Mouse (Mus musculus) T-helper 2 cell (primary cell): Measurements from ENCODE around the gene Lrrtm3.

Experiments
- in situ Hi-C: fragments of 300-600 bp; cut with MboI, MseI; formaldehyde crosslinking; loops from one replicate; pipeline ENCODE4 v1.15.1; 2025; ENCODE audit warnings: high pct_unique_total_duplicates

Gene Lrrtm3

GRCm38 (mm10) chr10:64041892-64042291 lies 48.2 kb downstream of the Lrrtm3 start:
- in situ Hi-C loops, result loop anchor here (25.0 kb wide), 1 partner anchor 2005 kb away; no protein-coding TSS in a partner anchor

GRCm38 (mm10) chr10:64041218-64041617 lies 48.9 kb downstream of the Lrrtm3 start:
- in situ Hi-C loops, result loop anchor here (25.0 kb wide), 1 partner anchor 2004 kb away; no protein-coding TSS in a partner anchor

- in situ Hi-C loops, result loop anchor here (25.0 kb wide), 1 partner anchor 2003 kb away; no protein-coding TSS in a partner anchor
Observed at GRCm38 (mm10) chr10:64039760-64040535, 50.1 kb downstream of the Lrrtm3 start.

- in situ Hi-C loops, result loop anchor here (25.0 kb wide), 1 partner anchor 1994 kb away; no protein-coding TSS in a partner anchor
Observed at GRCm38 (mm10) chr10:64030901-64031300, 59.2 kb downstream of the Lrrtm3 start.

DNA sequence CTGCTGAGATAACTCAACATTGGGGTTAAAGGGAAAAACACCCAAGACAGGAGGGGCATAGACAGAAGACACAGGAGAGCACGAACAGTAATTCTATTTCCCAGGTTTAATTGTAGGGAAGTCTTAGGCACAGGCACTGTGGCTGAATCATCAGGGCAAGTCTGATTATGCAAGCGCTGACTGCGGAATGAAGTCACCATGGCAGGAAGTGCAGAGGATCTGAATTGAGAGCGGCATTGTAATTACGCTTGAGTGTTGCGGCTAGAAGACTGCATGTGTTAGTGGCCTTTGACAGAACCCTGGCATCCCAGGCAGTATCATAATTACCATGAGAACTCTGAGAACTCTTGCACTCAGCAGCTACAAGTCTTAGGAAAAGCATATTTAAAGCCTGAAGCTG lies 66.7 kb downstream of the Lrrtm3 start:
- in situ Hi-C loops, result no loop called here

- in situ Hi-C loops, result no loop called here
Observed at GRCm38 (mm10) chr10:64020347-64020746, 69.7 kb downstream of the Lrrtm3 start.

GRCm38 (mm10) chr10:64001996-64002395 lies 88.1 kb downstream of the Lrrtm3 start:
- in situ Hi-C loops, result no loop called here

DNA sequence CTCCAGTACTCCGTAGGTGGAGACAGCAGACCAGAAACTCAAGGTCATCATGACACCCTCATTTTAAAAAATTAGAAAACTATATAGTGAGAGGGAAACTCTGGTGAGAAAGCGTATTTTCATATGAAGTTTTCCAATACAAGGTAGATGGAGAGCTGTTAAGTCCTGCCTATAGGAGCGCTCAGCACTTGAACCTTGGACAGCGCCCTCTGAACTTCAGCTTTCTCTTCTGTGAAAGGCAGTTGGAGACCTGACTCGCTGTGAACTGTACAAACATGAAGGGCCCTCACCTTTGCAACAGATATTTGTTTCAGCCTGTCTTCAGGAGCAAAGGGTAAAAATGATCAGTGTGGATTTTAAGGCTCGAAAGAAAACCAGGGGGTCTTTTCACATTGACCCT lies 88.5 kb downstream of the Lrrtm3 start:
- in situ Hi-C loops, result no loop called here

DNA sequence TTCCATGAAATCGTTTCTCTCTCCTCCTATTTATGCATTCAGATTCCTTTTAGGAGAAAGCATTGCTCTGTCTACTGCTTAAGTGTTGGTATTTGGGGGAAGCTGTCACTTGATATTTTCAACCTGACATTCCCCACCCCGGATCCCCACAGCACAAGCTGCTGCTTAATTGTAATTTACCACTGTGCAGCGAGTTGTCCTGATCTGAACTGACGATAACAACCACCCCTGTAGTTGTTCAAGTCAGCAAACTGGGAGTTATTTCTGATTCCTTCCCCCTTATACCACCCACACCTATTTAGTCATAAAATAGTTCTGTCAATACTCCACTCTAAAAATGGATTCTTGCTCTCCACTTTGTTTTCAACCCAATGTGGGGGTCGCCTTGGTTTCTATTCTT lies 95.8 kb downstream of the Lrrtm3 start:
- in situ Hi-C loops, result no loop called here

DNA sequence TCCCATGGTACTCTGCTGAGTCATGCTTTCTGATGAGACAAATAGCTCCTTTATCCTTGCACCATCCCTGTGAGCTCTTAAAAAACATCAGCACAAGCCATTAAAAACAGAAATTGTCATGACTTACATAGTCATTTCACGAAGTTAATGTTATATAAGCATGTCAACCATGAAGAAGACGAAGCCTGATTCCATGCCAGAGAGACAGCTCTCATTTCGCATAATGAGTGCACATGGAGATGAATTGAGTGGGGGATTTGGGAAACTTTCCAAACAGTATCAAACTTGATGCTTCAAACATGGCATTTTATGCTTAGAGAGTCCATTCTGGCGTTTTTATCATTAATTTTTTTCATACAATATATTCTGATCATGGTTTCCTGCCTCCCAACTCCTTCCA lies 104.5 kb downstream of the Lrrtm3 start:
- in situ Hi-C loops, result no loop called here

DNA sequence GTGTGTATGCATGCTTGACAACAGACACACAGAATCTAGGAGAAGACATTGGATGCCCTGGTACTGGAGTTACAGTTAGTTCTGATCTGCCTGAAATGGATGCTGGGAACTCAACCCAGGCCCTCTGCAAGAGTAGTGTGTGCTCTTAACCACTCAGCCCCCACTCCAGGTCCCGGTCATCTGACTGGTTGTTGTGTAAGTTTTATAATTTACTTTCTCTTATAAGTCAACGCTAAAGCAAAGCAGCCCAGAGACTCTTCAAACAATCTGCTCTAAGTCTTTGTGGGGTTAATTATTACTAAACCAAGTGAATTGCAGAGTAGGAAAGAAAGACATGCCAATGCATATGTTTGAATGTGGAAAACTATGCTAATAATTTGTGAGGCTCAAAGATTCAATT lies 110.7 kb downstream of the Lrrtm3 start:
- in situ Hi-C loops, result no loop called here

- in situ Hi-C loops, result no loop called here
Observed at GRCm38 (mm10) chr10:63978969-63979368, 111.1 kb downstream of the Lrrtm3 start.

DNA sequence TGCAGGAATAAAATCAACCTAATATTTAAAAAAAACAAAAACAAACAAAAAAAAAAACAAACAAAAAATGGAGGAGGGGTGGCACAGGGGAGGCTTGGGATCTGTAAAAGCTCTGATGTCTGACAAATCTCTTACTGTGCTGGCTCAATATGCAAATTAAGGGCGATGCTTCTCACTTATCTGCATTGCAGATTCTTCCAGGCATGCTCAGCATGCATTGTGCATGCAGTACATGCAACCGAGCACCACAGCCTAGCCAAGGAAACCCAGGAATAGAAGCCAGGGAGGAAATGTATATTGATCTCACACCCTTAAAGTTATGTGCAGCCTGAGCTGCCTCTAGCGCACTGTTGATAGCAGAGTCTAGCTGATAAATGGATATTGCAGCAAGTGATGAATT lies 111.5 kb downstream of the Lrrtm3 start:
- in situ Hi-C loops, result no loop called here

DNA sequence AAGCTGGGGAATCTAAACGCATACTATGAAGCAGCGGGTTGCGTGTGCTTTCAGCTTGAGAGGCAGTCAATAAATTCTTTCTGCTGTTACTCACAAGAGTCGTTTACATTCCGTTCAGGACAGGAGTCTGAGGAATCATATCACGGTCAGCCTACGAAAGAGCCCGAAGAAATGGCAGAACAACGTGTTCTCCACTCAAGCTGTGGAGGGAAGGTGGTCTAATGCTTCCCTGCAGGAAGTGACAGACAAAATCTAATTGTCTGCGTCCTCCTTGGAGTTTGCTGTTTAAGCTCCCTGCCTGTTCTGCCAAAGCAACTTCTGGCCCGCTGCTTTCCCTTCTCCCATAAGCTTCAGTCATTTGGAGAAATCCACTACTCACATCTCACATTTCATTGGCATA lies 112.0 kb downstream of the Lrrtm3 start:
- in situ Hi-C loops, result no loop called here

- in situ Hi-C loops, result no loop called here
Observed at GRCm38 (mm10) chr10:63972300-63972699, 117.8 kb downstream of the Lrrtm3 start.

- in situ Hi-C loops, result no loop called here
Observed at GRCm38 (mm10) chr10:63954308-63954930, 135.7 kb downstream of the Lrrtm3 start.

- in situ Hi-C loops, result no loop called here
Observed at GRCm38 (mm10) chr10:63951481-63951880, 138.6 kb downstream of the Lrrtm3 start.

DNA sequence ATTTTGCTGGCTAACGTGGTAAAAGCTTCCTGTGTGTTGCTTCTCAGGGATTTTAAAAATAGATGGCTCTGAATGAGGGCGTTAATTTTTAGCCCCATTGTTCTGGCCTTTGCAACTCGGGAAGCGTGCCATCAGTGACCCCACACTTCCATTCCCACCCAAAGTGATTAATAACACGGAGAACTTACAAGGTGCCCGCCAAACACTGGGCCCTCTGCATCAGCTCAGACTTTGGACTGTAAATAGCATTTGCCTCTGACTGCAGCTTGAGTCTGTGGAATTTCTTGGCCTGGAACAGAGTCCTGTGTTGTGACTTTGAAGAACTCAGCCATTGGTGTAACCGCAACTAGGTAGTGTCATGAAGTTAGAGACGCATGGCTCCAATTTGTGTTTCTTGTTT lies 139.2 kb downstream of the Lrrtm3 start:
- in situ Hi-C loops, result no loop called here

- in situ Hi-C loops, result no loop called here
Observed at GRCm38 (mm10) chr10:63947266-63947665, 142.8 kb downstream of the Lrrtm3 start.

- in situ Hi-C loops, result no loop called here
Observed at GRCm38 (mm10) chr10:63945534-63945933, 144.5 kb downstream of the Lrrtm3 start.

DNA sequence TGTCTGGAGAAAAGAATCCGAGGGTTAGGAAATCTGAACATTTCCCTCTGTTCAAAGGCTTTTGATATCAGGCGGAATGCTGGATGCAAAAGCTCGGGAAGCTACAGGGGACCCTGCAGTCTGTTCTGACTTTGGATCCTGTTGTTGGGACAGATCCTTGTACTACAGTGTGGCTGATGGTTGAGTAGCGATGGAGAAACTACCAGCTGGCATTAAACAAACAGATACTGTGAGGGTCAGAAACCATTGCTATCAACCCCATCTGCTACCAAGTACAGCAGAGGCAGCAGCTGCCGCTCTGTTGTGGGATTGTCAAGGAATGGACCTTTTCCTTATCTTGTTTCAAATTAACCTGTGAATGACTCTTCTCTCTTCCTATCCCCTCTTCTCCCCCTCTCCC lies 156.1 kb downstream of the Lrrtm3 start:
- in situ Hi-C loops, result no loop called here

GRCm38 (mm10) chr10:63927334-63927733 lies 162.7 kb downstream of the Lrrtm3 start, which contains the start of gene Gm10118:
Gene Gm10118, minus strand, starts transcription at chr10:63927434.
- in situ Hi-C loops, result no loop called here

GRCm38 (mm10) chr10:63908878-63909277 lies 181.2 kb downstream of the Lrrtm3 start:
- in situ Hi-C loops, result no loop called here
